Mouse (Mus musculus) small intestine, adult 2 months (tissue): ENCODE measurements around the gene Mmp9.

Source experiments
- CTCF ChIP-seq: fragments of 200-500 bp; IDR thresholded peaks from 2 replicates; pipeline ENCODE4 v1.5.1; 2012; ENCODE audit warnings: low read depth, mild to moderate bottlenecking, control low read depth, inconsistent platforms, low read length, moderate library complexity, mixed read lengths; ENCODE audit not compliant: insufficient replicate concordance, insufficient read length; ENCODE audit errors: extremely low read depth
- POLR2A ChIP-seq: fragments of 200-500 bp; IDR thresholded peaks from 2 replicates; pipeline ENCODE4 v1.6.1; 2012; ENCODE audit warnings: low read depth, mild to moderate bottlenecking, control low read depth, inconsistent platforms, low read length, moderate library complexity

DNA sequence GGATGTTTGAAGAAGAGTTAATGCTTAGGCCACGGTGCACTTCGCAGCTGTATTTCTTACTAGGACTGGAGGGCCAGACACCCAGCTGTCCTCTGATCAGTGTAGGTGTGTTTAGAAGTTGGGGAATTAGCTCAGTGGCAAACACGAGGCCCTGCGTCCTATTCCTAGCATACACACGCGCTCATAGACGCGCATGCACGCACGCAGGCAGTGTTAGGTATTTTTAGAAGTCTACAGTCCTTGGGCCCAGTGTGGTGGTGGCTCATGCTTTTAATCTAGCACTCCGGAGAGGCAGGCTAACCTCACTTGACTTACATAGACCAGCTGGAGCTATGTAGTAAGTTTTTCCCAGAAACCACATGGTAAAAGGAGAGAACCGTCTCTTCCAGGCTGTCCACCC lies 28.4 kb upstream of the Mmp9 start:
- TF ChIP-seq CTCF (no peak), POLR2A (no peak)
